Mouse (Mus musculus) cerebral cortex, adult 2 months (tissue): Measurements from ENCODE around the gene Klf4.

ENCODE experiments used
- WGBS: fragments of 180-500 bp; shearing (Covaris S2); methylation state at CpG from one replicate; pipeline ENCODE4 v1.1.7; 2018; 5-methylcytosine and 5-hydroxymethylcytosine counted together

The Klf4 gene

GRCm38 (mm10) chr4:55523921-55524320 is 8.3 kb downstream of the Klf4 start:
- WGBS, result 87% methylated on average over 4 of the region's 4 CpGs

- WGBS, result 77% methylated on average over 7 of the region's 7 CpGs
Measured at GRCm38 (mm10) chr4:55517438-55517837, 14.8 kb downstream of the Klf4 start.

GRCm38 (mm10) chr4:55516048-55516447 is 16.2 kb downstream of the Klf4 start:
- 95% methylated on average over 8 of the region's 8 CpGs for WGBS

- WGBS, result 1% methylated on average over 39 of the region's 39 CpGs
Measured at GRCm38 (mm10) chr4:55514733-55515176, 17.5 kb downstream of the Klf4 start.

GRCm38 (mm10) chr4:55513615-55514279 is 18.5 kb downstream of the Klf4 start:
- 75% methylated on average over 7 of the region's 7 CpGs for WGBS

GRCm38 (mm10) chr4:55511389-55511788 is 20.9 kb downstream of the Klf4 start:
- 77% methylated on average over 2 of the region's 2 CpGs for WGBS

- 90% methylated on average over 7 of the region's 7 CpGs for WGBS
Measured at GRCm38 (mm10) chr4:55508712-55509111, 23.6 kb downstream of the Klf4 start.

- 59% methylated on average over 1 of the region's 1 CpGs for WGBS
Measured at GRCm38 (mm10) chr4:55498621-55499020, 33.6 kb downstream of the Klf4 start.

GRCm38 (mm10) chr4:55496416-55496815 is 35.9 kb downstream of the Klf4 start:
- 65% methylated on average over 7 of the region's 7 CpGs for WGBS

GRCm38 (mm10) chr4:55493261-55493660 is 39.0 kb downstream of the Klf4 start:
- 78% methylated on average over 3 of the region's 3 CpGs for WGBS

GRCm38 (mm10) chr4:55489328-55489727 is 42.9 kb downstream of the Klf4 start:
- WGBS, result 79% methylated on average over 3 of the region's 3 CpGs

- 82% methylated on average over 6 of the region's 6 CpGs for WGBS
Measured at GRCm38 (mm10) chr4:55488604-55489003, 43.7 kb downstream of the Klf4 start.

GRCm38 (mm10) chr4:55480322-55480767 is 51.9 kb downstream of the Klf4 start:
- WGBS, result 15% methylated on average over 25 of the region's 25 CpGs

- 71% methylated on average over 5 of the region's 5 CpGs for WGBS
Measured at GRCm38 (mm10) chr4:55478333-55478732, 53.9 kb downstream of the Klf4 start.

GRCm38 (mm10) chr4:55477933-55478332 is 54.3 kb downstream of the Klf4 start:
- 55% methylated on average over 4 of the region's 4 CpGs for WGBS

- WGBS, result 95% methylated on average over 7 of the region's 7 CpGs
Measured at GRCm38 (mm10) chr4:55477210-55477759, 55.0 kb downstream of the Klf4 start.
